Mouse (Mus musculus) forebrain, embryonic 10.5 days (tissue): ENCODE measurements at regions not wholly inside any gene's neighbourhood (a gene's known extent, or its start where the extent isn't known, plus 50 kb on each side); places are given as distances from the start of the nearest gene placed in this dataset.

Experiments used
- DNase-seq: peaks from one replicate; pipeline ENCODE4 v3.0.0-alpha.2; 2017; ENCODE audit warnings: low spot score; ENCODE audit errors: extremely low spot score
- H3K27ac ChIP-seq: fragments of 300-500 bp; sonication (generic); 2 replicates; pipeline ENCODE4 v1.5.1; 2016; ENCODE audit warnings: mild to moderate bottlenecking
- H3K27me3 ChIP-seq: fragments of 300-500 bp; sonication (generic); 2 replicates; pipeline ENCODE4 v1.6.1; 2016; ENCODE audit warnings: mild to moderate bottlenecking; ENCODE audit not compliant: poor library complexity, severe bottlenecking
- H3K36me3 ChIP-seq: fragments of 300-500 bp; sonication (generic); replicated peaks from 2 replicates; pipeline ENCODE4 v1.6.1; 2016; ENCODE audit warnings: mild to moderate bottlenecking, moderate library complexity
- H3K4me1 ChIP-seq: fragments of 300-500 bp; sonication (generic); 2 replicates; pipeline ENCODE4 v1.6.1; 2016
- H3K4me3 ChIP-seq: fragments of 300-500 bp; sonication (generic); 2 replicates; pipeline ENCODE4 v1.5.1; 2016; ENCODE audit warnings: mild to moderate bottlenecking, moderate library complexity
- H3K9me3 ChIP-seq: fragments of 300-500 bp; sonication (generic); 2 replicates; pipeline ENCODE4 v1.6.1; 2016; ENCODE audit warnings: mild to moderate bottlenecking, moderate library complexity
- WGBS: fragments of 180-500 bp; shearing (Covaris S2); methylation state at CpG from one replicate; pipeline ENCODE4 v1.1.7; 2016; 5-methylcytosine and 5-hydroxymethylcytosine counted together

- Histone ChIP-seq H3K36me3 (no peaks in the 10 kb centered on the region), H3K27ac (no peak overlapping the region), H3K4me3 (no peak overlapping the region), H3K9me3 (no peaks in the 10 kb centered on the region), H3K4me1 (peaks cover 6% of the 10 kb centered on the region; the same call in 1 of the 2 replicates), H3K27me3 (0 out of 2 replicates have a peak, but pooled peaks cover under 1% of the 10 kb centered on the region)
- DNase-seq: no peak
- 90% methylated on average over 2 of the region's 2 CpGs for WGBS
These were observed 545.6 kb downstream of the Tfap2b start for GRCm38 (mm10) chr1:19754346-19754745.

- H3K27me3 ChIP-seq: peaks cover 10% of the 10 kb centered on the region; the same call in 1 of the 2 replicates
- WGBS: 31% methylated on average over 3 of the region's 3 CpGs
- no peak for DNase-seq
- no peak overlapping the region for H3K4me3 ChIP-seq
- no peaks in the 10 kb centered on the region for H3K9me3 ChIP-seq
- peaks cover 6% of the 10 kb centered on the region; the same call in 1 of the 2 replicates for H3K4me1 ChIP-seq
- no peaks in the 10 kb centered on the region for H3K36me3 ChIP-seq
- no peak overlapping the region for H3K27ac ChIP-seq
These were observed 549.3 kb downstream of the Tfap2b start for GRCm38 (mm10) chr1:19757921-19758436.

- DNase-seq: no peak
- no peaks in the 10 kb centered on the region for H3K9me3 ChIP-seq
- no peak overlapping the region for H3K27ac ChIP-seq
- H3K36me3 ChIP-seq: no peaks in the 10 kb centered on the region
- peaks cover 17% of the 10 kb centered on the region for H3K4me1 ChIP-seq
- peaks cover 29% of the 10 kb centered on the region for H3K27me3 ChIP-seq
- H3K4me3 ChIP-seq: no peak overlapping the region
These were observed 558.2 kb downstream of the Tfap2b start for GRCm38 (mm10) chr1:19766879-19767278.

GRCm38 (mm10) chr1:19772266-19772665, 563.6 kb downstream of the Tfap2b start:
- H3K4me3 ChIP-seq: no peak overlapping the region
- peaks cover 24% of the 10 kb centered on the region for H3K27me3 ChIP-seq
- no peak for DNase-seq
- no peak overlapping the region for H3K27ac ChIP-seq
- H3K9me3 ChIP-seq: no peaks in the 10 kb centered on the region
- no peaks in the 10 kb centered on the region for H3K36me3 ChIP-seq
- peaks cover 22% of the 10 kb centered on the region for H3K4me1 ChIP-seq

- Histone ChIP-seq H3K4me1 (peaks cover 10% of the 10 kb centered on the region), H3K36me3 (no peaks in the 10 kb centered on the region), H3K9me3 (no peaks in the 10 kb centered on the region), H3K27ac (no peak overlapping the region), H3K27me3 (peaks cover 3% of the 10 kb centered on the region), H3K4me3 (no peak overlapping the region)
- DNase-seq: no peak
- WGBS: 30% methylated on average over 1 of the region's 1 CpGs
These were observed 565.8 kb downstream of the Tfap2b start for GRCm38 (mm10) chr1:19774502-19774901.

- 85% methylated on average over 1 of the region's 1 CpGs for WGBS
- no peaks in the 10 kb centered on the region for H3K36me3 ChIP-seq
- no peak overlapping the region for H3K27ac ChIP-seq
- peaks cover 10% of the 10 kb centered on the region for H3K4me1 ChIP-seq
- H3K4me3 ChIP-seq: no peak overlapping the region
- DNase-seq: no peak
- no peaks in the 10 kb centered on the region for H3K9me3 ChIP-seq
- no peaks in the 10 kb centered on the region for H3K27me3 ChIP-seq
These were observed 568.8 kb downstream of the Tfap2b start for GRCm38 (mm10) chr1:19777542-19777941.

- Histone ChIP-seq H3K36me3 (no peaks in the 10 kb centered on the region), H3K9me3 (no peaks in the 10 kb centered on the region), H3K4me3 (no peak overlapping the region), H3K27ac (no peak overlapping the region), H3K27me3 (no peaks in the 10 kb centered on the region), H3K4me1 (no peaks in the 10 kb centered on the region)
- no peak for DNase-seq
- WGBS: 79% methylated on average over 2 of the region's 2 CpGs
These were observed 578.3 kb downstream of the Tfap2b start for GRCm38 (mm10) chr1:19786971-19787370.

- no peaks in the 10 kb centered on the region for H3K9me3 ChIP-seq
- no peak overlapping the region for H3K4me3 ChIP-seq
- H3K36me3 ChIP-seq: no peaks in the 10 kb centered on the region
- 83% methylated on average over 2 of the region's 2 CpGs for WGBS
- H3K27me3 ChIP-seq: no peaks in the 10 kb centered on the region
- H3K27ac ChIP-seq: no peak overlapping the region
- no peak for DNase-seq
- H3K4me1 ChIP-seq: no peaks in the 10 kb centered on the region
These were observed 585.4 kb downstream of the Tfap2b start for GRCm38 (mm10) chr1:19794124-19794523.

GRCm38 (mm10) chr1:19825887-19826286, 617.2 kb downstream of the Tfap2b start:
- Histone ChIP-seq H3K27me3 (no peaks in the 10 kb centered on the region), H3K4me3 (no peak overlapping the region), H3K36me3 (no peaks in the 10 kb centered on the region), H3K4me1 (peaks cover 6% of the 10 kb centered on the region), H3K9me3 (no peaks in the 10 kb centered on the region), H3K27ac (no peak overlapping the region)
- 81% methylated on average over 3 of the region's 3 CpGs for WGBS
- no peak for DNase-seq

GRCm38 (mm10) chr1:19826455-19827366, 618.0 kb downstream of the Tfap2b start:
- WGBS: 72% methylated on average over 12 of the region's 12 CpGs
- H3K27me3 ChIP-seq: no peaks in the 10 kb centered on the region
- H3K27ac ChIP-seq: no peak overlapping the region
- H3K4me1 ChIP-seq: peaks cover 6% of the 10 kb centered on the region
- DNase-seq: no peak
- no peaks in the 10 kb centered on the region for H3K9me3 ChIP-seq
- no peaks in the 10 kb centered on the region for H3K36me3 ChIP-seq
- H3K4me3 ChIP-seq: no peak overlapping the region

GRCm38 (mm10) chr1:19849918-19850317, 641.2 kb downstream of the Tfap2b start:
- Histone ChIP-seq H3K27me3 (no peaks in the 10 kb centered on the region), H3K4me1 (no peaks in the 10 kb centered on the region), H3K9me3 (no peaks in the 10 kb centered on the region), H3K27ac (no peak overlapping the region), H3K36me3 (no peaks in the 10 kb centered on the region), H3K4me3 (no peak overlapping the region)
- WGBS: 96% methylated on average over 3 of the region's 3 CpGs
- DNase-seq: no peak

- Histone ChIP-seq H3K27me3 (no peaks in the 10 kb centered on the region), H3K9me3 (no peaks in the 10 kb centered on the region), H3K4me3 (no peak overlapping the region), H3K4me1 (no peaks in the 10 kb centered on the region), H3K36me3 (no peaks in the 10 kb centered on the region), H3K27ac (no peak overlapping the region)
- DNase-seq: no peak
These were observed 648.5 kb downstream of the Tfap2b start for GRCm38 (mm10) chr1:19857250-19857649.

GRCm38 (mm10) chr1:19868478-19868877, 659.8 kb downstream of the Tfap2b start:
- no peaks in the 10 kb centered on the region for H3K4me1 ChIP-seq
- DNase-seq: no peak
- H3K4me3 ChIP-seq: no peak overlapping the region
- WGBS: 59% methylated on average over 12 of the region's 12 CpGs
- H3K9me3 ChIP-seq: no peaks in the 10 kb centered on the region
- peaks cover 37% of the 10 kb centered on the region for H3K27me3 ChIP-seq
- H3K36me3 ChIP-seq: no peaks in the 10 kb centered on the region
- H3K27ac ChIP-seq: no peak overlapping the region
